Mouse (Mus musculus) cerebellum, adult 9-11 months (tissue): ENCODE measurements at regions not wholly inside any gene's neighbourhood (a gene's known extent, or its start where the extent isn't known, plus 50 kb on each side); places are given as distances from the start of the nearest gene placed in this dataset.

ENCODE experiments used
- DNase-seq: peaks from one replicate; pipeline ENCODE4 v3.0.0; 2022

GRCm38 (mm10) chr13:85430040-85430439 lies 141.1 kb upstream of the Rasa1 start:
- DNase-seq, result no peak

GRCm38 (mm10) chr13:85418671-85419070 lies 129.7 kb upstream of the Rasa1 start:
- DNase-seq, result no peak

GRCm38 (mm10) chr13:85414951-85415350 lies 126.0 kb upstream of the Rasa1 start:
- no peak for DNase-seq

- no peak for DNase-seq
Measured at GRCm38 (mm10) chr13:85411327-85411726, 122.4 kb upstream of the Rasa1 start.

- no peak for DNase-seq
Measured at GRCm38 (mm10) chr13:85398834-85399233, 109.9 kb upstream of the Rasa1 start.

- no peak for DNase-seq
Measured at GRCm38 (mm10) chr13:85376338-85376998, 87.5 kb upstream of the Rasa1 start.

DNA sequence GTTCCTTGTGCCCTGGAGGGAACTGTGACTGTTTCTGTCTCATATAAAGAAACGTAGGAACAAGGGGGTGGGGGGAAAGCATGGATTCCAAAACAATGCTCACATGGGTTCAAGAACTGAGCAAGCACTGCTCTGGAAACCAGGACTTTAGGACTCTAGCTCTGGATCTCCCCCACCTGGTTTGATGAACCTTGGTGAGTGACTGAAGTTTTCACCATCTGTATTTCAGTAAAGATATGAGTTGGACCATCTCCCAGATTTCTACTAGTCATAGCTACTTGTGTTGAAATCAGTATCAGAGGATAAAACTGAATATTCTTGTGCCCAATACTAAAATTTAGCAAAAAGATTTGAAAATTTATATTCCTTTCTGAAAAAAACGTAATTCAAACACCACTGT lies 70.7 kb upstream of the Rasa1 start:
- DNase-seq, result no peak

DNA sequence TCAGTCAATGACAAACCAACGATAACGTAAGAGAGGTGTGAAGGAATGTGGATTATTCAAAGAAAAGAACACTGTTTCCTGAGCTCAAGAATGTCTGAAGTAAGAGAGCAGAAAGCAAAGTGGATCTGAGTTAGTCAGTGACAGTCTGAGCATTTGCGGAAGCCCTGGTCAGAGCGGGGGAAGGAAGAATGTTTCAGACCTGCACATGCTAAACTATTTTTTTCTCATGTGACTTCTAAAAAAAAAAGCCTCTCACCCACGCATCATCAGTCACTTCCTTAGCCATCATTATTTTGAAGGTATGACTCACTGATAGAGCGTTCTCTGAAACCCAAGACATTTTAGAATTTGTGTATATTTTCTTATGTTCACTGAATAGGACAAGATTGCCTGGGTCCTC lies 70.2 kb upstream of the Rasa1 start:
- DNase-seq, result no peak

DNA sequence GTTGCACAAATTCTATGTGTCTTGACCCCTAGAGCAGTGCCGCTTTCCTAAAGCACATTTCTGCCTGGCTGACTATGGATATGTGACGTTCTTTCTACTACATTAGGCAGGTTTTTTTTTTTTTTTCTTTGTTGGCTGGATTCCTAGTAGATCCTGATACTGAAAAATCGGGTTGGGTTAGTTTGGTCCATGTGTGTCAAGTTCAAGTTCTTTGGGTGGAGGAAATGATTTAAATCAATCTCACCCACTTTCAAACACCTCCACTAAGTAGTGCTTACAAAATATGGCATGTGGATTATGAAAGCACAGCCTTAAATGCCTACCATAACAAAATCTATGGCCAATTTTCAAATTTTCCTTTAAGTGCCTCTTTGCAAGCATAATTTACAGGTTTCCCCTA lies 63.1 kb upstream of the Rasa1 start:
- no peak for DNase-seq
